Mouse (Mus musculus) c-Kit-positive CD71-negative TER-119-negative erythroid progenitor cells, embryonic 14.5 days (primary cell): ENCODE data around the gene Cwc25.

Experiments
- DNase-seq: peaks from one replicate; pipeline ENCODE4 v3.0.0-alpha.2; 2013; ENCODE audit warnings: low read depth

The Cwc25 gene

GRCm38 (mm10) chr11:97698741-97699611, 67.4 kb downstream of the Cwc25 start:
- no peak for DNase-seq

GRCm38 (mm10) chr11:97697891-97698529, 68.3 kb downstream of the Cwc25 start:
- no peak for DNase-seq

- DNase-seq = no peak
These were observed 69.0 kb downstream of the Cwc25 start for GRCm38 (mm10) chr11:97697199-97697890.

GRCm38 (mm10) chr11:97696669-97697068, 69.7 kb downstream of the Cwc25 start:
- no peak for DNase-seq

- DNase-seq = no peak
These were observed 70.5 kb downstream of the Cwc25 start for GRCm38 (mm10) chr11:97695712-97696401.
